Mouse (Mus musculus) stomach, postnatal 0 days (tissue): Measurements from ENCODE around the gene Nelfa.

ENCODE experiments used
- CTCF ChIP-seq: IDR thresholded peaks from 2 replicates; pipeline ENCODE4 v1.5.1; 2016; ENCODE audit warnings: antibody characterized with exemption, low read depth, mild to moderate bottlenecking, moderate library complexity
- EP300 ChIP-seq: optimal IDR thresholded peaks from 2 replicates; pipeline ENCODE3; 2016; ENCODE audit warnings: antibody characterized with exemption

GRCm38 (mm10) chr5:33922566-33922965 lies 13.6 kb downstream of the Nelfa start:
- TF ChIP-seq CTCF (no peak), EP300 (no peak)
